Mouse (Mus musculus): Measurements from ENCODE around the gene Znhit2. TPM values are rescaled to one million over a fixed set of nuclear protein-coding genes. Genes with fewer than 3 reads are reported as not detected.
A peak's percentile ranks its signal among the peaks of the same experiment; 100 is the strongest.

Znhit2 gene
- total RNA-seq, 1 experiment from 2014 or later, result 4.8 TPM

GRCm38 (mm10) chr19:6045366-6046293 is 15.4 kb upstream of the Znhit2 start:
- peak; percentile 0; the same call in 1 of the 2 replicates for ATAC-seq (replicated peaks; ENCODE audit: insufficient number of reproducible peaks, low FRiP score, low TSS enrichment, poor library complexity, severe bottlenecking)

- peak; percentile 73 for ATAC-seq (replicated peaks; ENCODE audit: insufficient number of reproducible peaks, low FRiP score, low TSS enrichment, poor library complexity, severe bottlenecking)
Observed at GRCm38 (mm10) chr19:6046294-6047153, 14.5 kb upstream of the Znhit2 start, which contains the start of gene Syvn1. Gene Syvn1 (plus strand): TSS chr19:6046576.

GRCm38 (mm10) chr19:6047154-6047898 is 13.7 kb upstream of the Znhit2 start:
- no peak for ATAC-seq (replicated peaks; ENCODE audit: insufficient number of reproducible peaks, low FRiP score, low TSS enrichment, poor library complexity, severe bottlenecking)

GRCm38 (mm10) chr19:6047899-6048166 is 13.2 kb upstream of the Znhit2 start:
- ATAC-seq (replicated peaks; ENCODE audit: insufficient number of reproducible peaks, low FRiP score, low TSS enrichment, poor library complexity, severe bottlenecking), result no peak

- no peak for ATAC-seq (replicated peaks; ENCODE audit: insufficient number of reproducible peaks, low FRiP score, low TSS enrichment, poor library complexity, severe bottlenecking)
Observed at GRCm38 (mm10) chr19:6048681-6049410, 12.1 kb upstream of the Znhit2 start.

- no peak for ATAC-seq (replicated peaks; ENCODE audit: insufficient number of reproducible peaks, low FRiP score, low TSS enrichment, poor library complexity, severe bottlenecking)
Observed at GRCm38 (mm10) chr19:6052516-6052915, 8.5 kb upstream of the Znhit2 start.

- ATAC-seq (replicated peaks; ENCODE audit: insufficient number of reproducible peaks, low FRiP score, low TSS enrichment, poor library complexity, severe bottlenecking), result no peak
Observed at GRCm38 (mm10) chr19:6054296-6054695, 6.7 kb upstream of the Znhit2 start.

GRCm38 (mm10) chr19:6056696-6057095 is 4.3 kb upstream of the Znhit2 start:
- ATAC-seq (replicated peaks; ENCODE audit: insufficient number of reproducible peaks, low FRiP score, low TSS enrichment, poor library complexity, severe bottlenecking), result no peak

- peak; percentile 73 for ATAC-seq (replicated peaks; ENCODE audit: insufficient number of reproducible peaks, low FRiP score, low TSS enrichment, poor library complexity, severe bottlenecking)
Observed at GRCm38 (mm10) chr19:6057313-6058096, 3.5 kb upstream of the Znhit2 start, which contains the start of the genes Mrpl49 and Fau. Gene Mrpl49 (minus strand): TSS chr19:6057785. Gene Fau (plus strand): TSS chr19:6057844.

GRCm38 (mm10) chr19:6058513-6058912 is 2.5 kb upstream of the Znhit2 start:
- no peak for ATAC-seq (replicated peaks; ENCODE audit: insufficient number of reproducible peaks, low FRiP score, low TSS enrichment, poor library complexity, severe bottlenecking)

- no peak for ATAC-seq (replicated peaks; ENCODE audit: insufficient number of reproducible peaks, low FRiP score, low TSS enrichment, poor library complexity, severe bottlenecking)
Observed at GRCm38 (mm10) chr19:6058966-6059365, 2.0 kb upstream of the Znhit2 start.

- 0 out of 2 replicates have a peak, but pooled peaks have one; percentile 29 for ATAC-seq (replicated peaks; ENCODE audit: insufficient number of reproducible peaks, low FRiP score, low TSS enrichment, poor library complexity, severe bottlenecking)
Observed at GRCm38 (mm10) chr19:6061641-6062302, 780 bp downstream of the Znhit2 start.

- ATAC-seq (replicated peaks; ENCODE audit: insufficient number of reproducible peaks, low FRiP score, low TSS enrichment, poor library complexity, severe bottlenecking), result no peak
Observed at GRCm38 (mm10) chr19:6062418-6062817, 1.4 kb downstream of the Znhit2 start.

- ATAC-seq (replicated peaks; ENCODE audit: insufficient number of reproducible peaks, low FRiP score, low TSS enrichment, poor library complexity, severe bottlenecking), result no peak
Observed at GRCm38 (mm10) chr19:6063081-6063480, 2.1 kb downstream of the Znhit2 start.

- ATAC-seq (replicated peaks; ENCODE audit: insufficient number of reproducible peaks, low FRiP score, low TSS enrichment, poor library complexity, severe bottlenecking), result no peak
Observed at GRCm38 (mm10) chr19:6066571-6066970, 5.6 kb downstream of the Znhit2 start.

- peak; percentile 60 for ATAC-seq (replicated peaks; ENCODE audit: insufficient number of reproducible peaks, low FRiP score, low TSS enrichment, poor library complexity, severe bottlenecking)
Observed at GRCm38 (mm10) chr19:6067011-6067723, 6.2 kb downstream of the Znhit2 start.

All from monocyte, adult 5-6 weeks (primary cell).